Mouse (Mus musculus) megakaryocyte-erythroid progenitor cell, adult 5-6 weeks (primary cell): ENCODE results near the gene Vkorc1l1. TPM values are rescaled to one million over a fixed set of nuclear protein-coding genes. Genes with fewer than 3 reads are reported as not detected.

Source experiments
- ATAC-seq: replicated peaks from 2 replicates; pipeline ENCODE4 v1.8.0; 2016; ENCODE audit warnings: mild to moderate bottlenecking, inconsistent platforms; ENCODE audit not compliant: severe bottlenecking, poor library complexity, low FRiP score, low TSS enrichment
- total RNA-seq, 2 experiments: library from RNA; stranded (forward) in 1 of 2; stranded (reverse) in 1 of 2; fragments of 200-1000, 215-1000 nt in 1 of 2; fragments of >200 nt in 1 of 2; fragmentation: Nextera tagmentation in 1 of 2; gene quantifications; 2 replicates each; pipeline ENCODE4 v1.2.3; 2014 to 2017

The Vkorc1l1 gene
- total RNA-seq, 2 experiments from 2014 or later = 60.1 to 81.5 TPM

DNA sequence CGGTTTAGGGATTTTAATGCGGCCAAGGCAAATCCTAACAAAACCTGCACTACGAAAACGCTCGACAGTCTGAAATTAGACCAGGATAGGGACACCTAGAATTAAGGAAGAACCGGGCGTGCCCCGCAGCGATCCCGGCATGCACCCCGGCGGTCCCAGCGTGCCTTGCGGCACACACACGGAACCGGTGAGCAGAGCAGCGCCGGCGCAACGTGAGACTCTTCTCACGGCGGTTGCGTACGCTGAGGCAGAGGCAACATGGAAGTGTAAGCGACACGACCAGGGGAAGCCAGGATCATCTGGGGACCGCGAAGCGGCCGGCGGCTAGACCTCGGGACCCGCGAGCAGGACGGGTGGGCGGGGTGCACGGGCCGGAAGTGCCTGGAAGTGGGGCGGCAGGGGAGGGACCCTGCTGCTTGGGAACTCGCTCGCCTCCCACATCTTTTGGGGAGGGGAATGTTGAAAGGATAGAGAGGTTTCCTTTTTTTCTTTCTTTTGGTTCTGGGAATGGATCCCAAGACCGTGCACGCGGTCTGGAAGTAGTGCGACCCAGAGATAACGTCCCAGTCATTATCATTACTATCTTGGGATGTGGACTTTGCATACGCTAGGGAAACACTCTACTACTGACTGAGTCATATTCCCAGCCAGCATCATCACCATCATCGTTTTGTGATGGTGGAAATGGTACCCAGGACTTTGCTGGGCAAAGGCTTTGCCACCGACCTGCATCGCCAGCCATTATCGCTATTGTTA lies 87.5 kb downstream of the Vkorc1l1 start, which contains the start of the genes Asl and Crcp:
Asl (minus strand) TSS at position 106 of the 756 bp plus-strand sequence.
Crcp (plus strand) TSS at position 149 of the 756 bp plus-strand sequence.
- peak; percentile 75 for ATAC-seq

DNA sequence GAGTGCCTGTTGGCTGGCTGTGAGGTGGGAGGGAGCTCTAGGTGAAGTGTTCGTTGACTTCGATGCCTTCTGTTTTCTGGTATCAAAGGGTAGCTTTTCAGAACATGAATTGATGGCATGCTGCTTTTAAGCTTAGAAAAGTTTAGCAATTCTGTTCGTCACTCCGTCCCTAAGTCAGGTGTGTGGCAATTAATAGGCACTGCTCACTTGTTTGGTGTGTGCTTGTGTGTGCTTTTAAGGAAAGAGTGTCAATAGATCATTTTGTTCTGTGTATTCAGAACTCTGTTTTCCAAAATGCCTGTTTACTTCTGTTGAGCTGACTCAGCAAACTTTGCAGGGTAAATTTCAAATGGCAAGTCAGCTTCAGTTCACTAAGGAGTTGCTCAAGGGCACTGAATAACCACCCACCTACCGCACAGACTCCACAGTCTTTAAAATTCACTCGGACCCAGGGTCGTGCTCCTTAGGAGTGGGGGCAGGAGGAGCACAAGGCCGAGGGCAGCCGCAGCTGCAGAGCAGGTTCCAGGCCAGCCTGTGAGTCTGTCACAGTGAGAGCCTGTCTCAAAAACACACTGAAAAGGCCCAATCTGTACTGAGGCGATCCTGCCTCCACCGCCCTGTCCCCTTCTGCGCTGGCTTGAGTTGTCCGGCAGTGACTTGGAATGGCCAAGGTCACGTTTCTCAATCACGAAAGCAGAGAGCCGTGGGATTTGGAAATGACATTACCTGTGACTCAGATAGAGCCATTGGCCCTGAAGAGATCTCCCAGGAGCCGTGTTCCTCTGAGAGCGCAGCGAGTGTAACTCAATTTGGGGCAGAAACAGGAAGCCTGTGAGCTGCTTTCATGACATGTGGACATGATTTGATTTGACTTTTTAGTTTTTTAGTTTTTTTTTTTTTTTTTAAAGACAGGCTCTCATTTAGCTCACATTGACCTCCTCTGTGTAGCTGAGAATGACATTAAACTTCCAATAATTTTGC lies 89.9 kb downstream of the Vkorc1l1 start:
- no peak for ATAC-seq

DNA sequence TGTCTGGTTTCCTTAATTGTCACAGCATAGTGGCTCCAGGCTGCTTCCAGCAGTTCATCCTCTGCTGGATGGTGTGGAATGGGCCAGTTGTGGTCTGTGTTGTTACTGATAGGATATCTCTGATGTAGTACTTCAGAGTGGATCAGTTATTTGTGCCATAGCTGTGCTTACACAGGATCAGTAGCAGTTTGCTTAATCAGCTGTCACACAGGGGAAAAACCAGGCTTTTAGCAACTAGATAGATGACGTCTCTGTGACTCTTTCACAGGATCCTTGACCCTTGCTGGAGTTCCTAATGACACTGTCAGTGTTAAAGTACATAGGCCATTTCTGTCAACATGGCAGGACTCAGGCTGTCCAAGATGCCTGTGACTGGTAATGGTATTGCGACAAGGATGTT lies 92.1 kb downstream of the Vkorc1l1 start:
- ATAC-seq = peak; percentile 52

Other genes with a start within 250 kb of the Vkorc1l1 start
- not detected in 2 replicates for gene Sept14, start 233.5 kb upstream of the Vkorc1l1 start, total RNA-seq (2014; fragmentation: Nextera tagmentation)
- not detected in 2 replicates for gene Sept14, start 233.5 kb upstream of the Vkorc1l1 start, total RNA-seq (2017)
- 125 and 167 TPM in 2 replicates for gene Mrps17, start 226.5 kb upstream of the Vkorc1l1 start, total RNA-seq (2014; fragmentation: Nextera tagmentation)
- gene Mrps17, start 226.5 kb upstream of the Vkorc1l1 start, total RNA-seq (2017) = 82.0 and 92.6 TPM in 2 replicates
- gene Nipsnap2, start 216.9 kb upstream of the Vkorc1l1 start, total RNA-seq (2014; fragmentation: Nextera tagmentation) = 32.1 and 32.8 TPM in 2 replicates
- gene Nipsnap2, start 216.9 kb upstream of the Vkorc1l1 start, total RNA-seq (2017) = 23.8 and 41.1 TPM in 2 replicates
- 17.2 and 22.8 TPM in 2 replicates for gene Psph, start 154.5 kb upstream of the Vkorc1l1 start, total RNA-seq (2014; fragmentation: Nextera tagmentation)
- 20.6 and 21.1 TPM in 2 replicates for gene Psph, start 154.5 kb upstream of the Vkorc1l1 start, total RNA-seq (2017)
- 23.2 and 26.7 TPM in 2 replicates for gene Sumf2, start 95.0 kb upstream of the Vkorc1l1 start, total RNA-seq (2014; fragmentation: Nextera tagmentation)
- gene Sumf2, start 95.0 kb upstream of the Vkorc1l1 start, total RNA-seq (2017) = 36.6 and 39.8 TPM in 2 replicates
- 465 and 490 TPM in 2 replicates for gene Chchd2, start 54.5 kb upstream of the Vkorc1l1 start, total RNA-seq (2014; fragmentation: Nextera tagmentation)
- gene Chchd2, start 54.5 kb upstream of the Vkorc1l1 start, total RNA-seq (2017) = 208 and 245 TPM in 2 replicates
- 0.98 and 2.6 TPM in 2 replicates for gene Zbed5, start 46.2 kb upstream of the Vkorc1l1 start, total RNA-seq (2014; fragmentation: Nextera tagmentation)
- gene Zbed5, start 46.2 kb upstream of the Vkorc1l1 start, total RNA-seq (2017) = 2.1 and 4.7 TPM in 2 replicates
- 0.33 and 0.45 TPM in 2 replicates for gene Phkg1, start 43.4 kb upstream of the Vkorc1l1 start, total RNA-seq (2014; fragmentation: Nextera tagmentation)
- 1.4 TPM in 2 replicates for gene Phkg1, start 43.4 kb upstream of the Vkorc1l1 start, total RNA-seq (2017)
- 2.7 and 15.3 TPM in 2 replicates for gene Nupr1l, start 33.4 kb upstream of the Vkorc1l1 start, total RNA-seq (2014; fragmentation: Nextera tagmentation)
- gene Nupr1l, start 33.4 kb upstream of the Vkorc1l1 start, total RNA-seq (2017) = 0.75 and 1.1 TPM in 2 replicates
- 62.0 and 80.6 TPM in 2 replicates for gene Gusb, start 61.1 kb downstream of the Vkorc1l1 start, total RNA-seq (2014; fragmentation: Nextera tagmentation)
- gene Gusb, start 61.1 kb downstream of the Vkorc1l1 start, total RNA-seq (2017) = 36.1 and 42.0 TPM in 2 replicates
- gene Asl, start 87.3 kb downstream of the Vkorc1l1 start, total RNA-seq (2014; fragmentation: Nextera tagmentation) = 13.7 and 19.9 TPM in 2 replicates
- gene Asl, start 87.3 kb downstream of the Vkorc1l1 start, total RNA-seq (2017) = 14.0 and 18.3 TPM in 2 replicates
- 33.3 and 58.9 TPM in 2 replicates for gene Crcp, start 87.3 kb downstream of the Vkorc1l1 start, total RNA-seq (2014; fragmentation: Nextera tagmentation)
- gene Crcp, start 87.3 kb downstream of the Vkorc1l1 start, total RNA-seq (2017) = 43.5 and 120 TPM in 2 replicates
- gene Tpst1, start 131.4 kb downstream of the Vkorc1l1 start, total RNA-seq (2014; fragmentation: Nextera tagmentation) = 12.1 and 17.6 TPM in 2 replicates
- 4.8 and 7.9 TPM in 2 replicates for gene Tpst1, start 131.4 kb downstream of the Vkorc1l1 start, total RNA-seq (2017)
- gene Kctd7, start 202.9 kb downstream of the Vkorc1l1 start, total RNA-seq (2014; fragmentation: Nextera tagmentation) = 5.0 and 12.8 TPM in 2 replicates
- 6.6 and 8.2 TPM in 2 replicates for gene Kctd7, start 202.9 kb downstream of the Vkorc1l1 start, total RNA-seq (2017)
- 45.4 and 46.7 TPM in 2 replicates for gene Rabgef1, start 229.8 kb downstream of the Vkorc1l1 start, total RNA-seq (2014; fragmentation: Nextera tagmentation)
- 56.0 and 60.5 TPM in 2 replicates for gene Rabgef1, start 229.8 kb downstream of the Vkorc1l1 start, total RNA-seq (2017)